Mouse (Mus musculus) 3134 (cell line): Measurements from ENCODE around the gene Cd3g.
"Not testable (repeated sequence)": the region's sequence is repeated elsewhere in the genome, so short reads cannot be mapped to it uniquely, and the experiment has no call there.

Experiments used
- DNase-seq: peaks from one replicate; pipeline ENCODE4 v3.0.0-alpha.2; 2011; ENCODE audit warnings: low spot score; ENCODE audit not compliant: insufficient read length; ENCODE audit errors: extremely low read depth

Cd3g gene

DNA sequence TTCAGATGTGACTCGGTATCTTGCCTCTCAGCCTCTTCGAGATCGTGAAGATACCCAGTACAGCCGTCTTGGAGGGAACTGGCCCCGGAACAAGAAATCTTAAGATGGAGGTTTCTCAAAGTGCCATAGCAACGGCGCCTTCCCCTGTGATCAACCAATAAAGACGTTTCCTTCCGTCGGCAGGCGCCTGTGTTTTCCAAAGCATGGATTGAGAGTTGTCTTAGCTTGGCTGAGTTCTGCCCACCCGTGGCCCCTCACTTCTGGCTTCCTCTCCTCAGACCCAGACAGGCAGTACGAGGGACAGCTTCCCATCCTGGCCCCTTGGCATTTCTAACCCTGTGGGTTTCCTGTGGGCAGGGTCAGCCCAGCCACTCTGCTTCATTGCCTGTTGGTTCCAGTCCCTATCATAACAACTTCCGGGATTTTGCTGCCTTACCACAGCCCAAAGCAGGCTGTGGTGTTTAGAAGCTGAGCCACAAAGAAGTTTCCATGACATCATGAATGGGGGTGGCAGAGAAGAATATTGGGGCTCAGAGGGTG, 6.1 kb upstream of the Cd3g start:
- DNase-seq: peak; percentile 32

DNA sequence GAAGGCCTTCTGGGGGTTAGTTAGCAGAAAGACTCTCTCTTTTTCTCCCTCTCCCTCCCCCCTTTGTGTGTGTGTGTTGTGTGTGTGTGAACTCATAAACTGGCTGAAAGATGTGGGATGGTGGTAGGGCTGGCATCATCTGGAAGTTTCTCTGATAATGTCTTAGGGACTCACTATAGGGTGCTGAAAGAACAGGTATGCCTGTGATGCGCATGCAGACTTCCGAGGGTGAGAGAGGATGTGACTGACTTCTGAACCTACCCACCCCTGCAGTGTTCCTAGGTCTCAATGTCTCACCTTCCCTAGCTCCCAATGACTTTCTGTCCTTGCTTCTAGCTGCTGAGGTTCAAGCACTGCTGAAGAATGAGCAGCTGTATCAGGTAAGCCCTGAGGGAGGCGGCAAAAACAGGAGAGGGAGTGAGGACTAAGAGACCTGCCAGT, 5.5 kb upstream of the Cd3g start:
- DNase-seq: no peak

DNA sequence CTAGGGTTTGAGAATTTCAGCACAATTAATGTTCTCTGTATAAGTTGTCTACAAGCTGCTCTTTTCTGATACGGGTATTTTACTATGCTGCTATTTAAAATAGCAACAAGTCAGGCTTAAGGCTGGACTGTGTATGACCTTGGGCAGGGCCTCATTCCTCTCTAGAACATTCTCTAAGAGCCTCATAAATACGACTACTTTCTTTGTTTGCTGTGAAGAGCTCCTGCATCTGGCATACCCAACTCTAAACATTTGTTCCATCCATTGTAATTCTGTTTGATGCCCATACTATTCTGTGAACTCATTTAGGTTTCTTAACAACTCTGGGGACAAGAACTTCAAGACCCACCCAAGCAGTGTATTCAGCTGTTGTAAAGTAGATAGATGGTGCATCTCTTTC, 2.8 kb upstream of the Cd3g start:
- DNase-seq: no peak

DNA sequence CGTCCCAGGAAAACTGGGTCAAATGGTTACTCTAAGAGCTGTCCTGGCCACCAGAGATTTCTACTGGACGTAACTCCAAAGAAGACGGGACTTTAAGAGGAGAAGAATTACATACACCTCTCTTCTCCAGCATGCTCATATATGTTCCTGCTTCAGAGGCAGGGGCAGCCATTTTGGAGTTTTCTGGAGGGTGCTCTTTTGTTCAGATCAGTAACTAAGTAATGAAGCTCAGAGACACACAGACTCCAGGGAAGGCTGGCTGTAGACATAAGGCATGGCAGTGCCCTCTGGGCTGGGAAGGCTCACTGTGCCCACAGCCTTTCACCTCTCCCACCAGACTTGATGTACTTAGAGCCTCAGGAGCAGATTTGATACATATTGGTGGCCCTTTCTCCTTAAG, 2.3 kb upstream of the Cd3g start:
- no peak for DNase-seq

DNA sequence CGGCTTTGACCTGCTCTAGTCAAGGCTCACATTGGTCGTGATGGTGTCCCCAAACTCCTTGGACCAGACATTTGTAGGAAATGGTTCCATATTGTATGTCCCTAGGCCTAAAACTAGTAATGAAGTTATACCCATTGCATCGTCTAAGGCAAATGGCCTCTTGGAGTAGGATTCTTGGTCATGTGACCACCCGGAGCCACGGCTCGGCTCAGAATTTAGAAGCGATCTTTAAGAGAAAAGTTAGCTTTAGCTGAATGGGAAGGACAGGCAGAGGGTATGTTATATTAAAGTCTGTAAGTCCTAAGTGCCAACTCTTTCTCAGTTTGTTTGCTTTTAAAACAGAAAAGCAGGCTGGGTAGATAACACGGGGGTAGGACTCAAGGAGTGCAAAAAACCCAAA, 1.9 kb upstream of the Cd3g start:
- DNase-seq: no peak

DNA sequence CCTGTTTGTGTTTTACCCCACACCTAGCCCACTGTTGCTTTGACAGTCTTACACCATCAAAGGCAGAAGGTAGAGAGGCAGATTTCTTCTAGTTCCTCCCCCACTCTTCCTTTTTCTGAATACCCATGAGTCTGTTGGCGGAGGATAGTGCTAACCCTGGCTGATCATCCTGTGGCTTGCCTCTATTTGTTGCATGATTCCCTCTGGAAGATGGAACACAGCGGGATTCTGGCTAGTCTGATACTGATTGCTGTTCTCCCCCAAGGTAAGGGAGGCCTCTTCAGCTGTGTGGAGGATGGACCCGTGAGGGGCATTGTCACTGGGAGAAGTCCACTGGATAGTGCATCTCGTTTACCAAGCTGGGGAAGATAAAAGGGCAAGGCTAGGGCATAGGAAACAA, 1.4 kb upstream of the Cd3g start, which contains the start of gene Cd3d:
Gene Cd3d (plus strand): TSS at position 111 of the 400 bp plus-strand sequence.
- no peak for DNase-seq

DNA sequence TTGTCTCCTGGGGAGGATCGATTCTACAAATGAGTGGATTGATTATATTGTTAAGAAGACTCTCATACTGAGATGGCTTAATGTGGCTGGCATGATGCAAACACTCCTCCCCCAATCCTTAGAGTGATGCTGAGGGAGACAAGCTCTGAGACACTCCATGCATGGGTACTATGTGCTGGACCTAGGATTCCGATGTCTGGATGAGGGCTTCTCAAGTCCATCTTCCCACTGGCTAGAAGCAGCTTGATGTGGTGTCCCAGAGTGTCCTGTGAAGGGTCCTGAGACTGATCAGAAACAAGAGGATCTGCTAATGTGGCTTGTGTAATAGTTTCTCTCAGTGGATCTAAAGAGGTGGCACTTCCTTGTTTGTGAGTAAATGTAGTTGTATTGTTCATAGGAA, 873 bp upstream of the Cd3g start:
- DNase-seq: no peak

DNA sequence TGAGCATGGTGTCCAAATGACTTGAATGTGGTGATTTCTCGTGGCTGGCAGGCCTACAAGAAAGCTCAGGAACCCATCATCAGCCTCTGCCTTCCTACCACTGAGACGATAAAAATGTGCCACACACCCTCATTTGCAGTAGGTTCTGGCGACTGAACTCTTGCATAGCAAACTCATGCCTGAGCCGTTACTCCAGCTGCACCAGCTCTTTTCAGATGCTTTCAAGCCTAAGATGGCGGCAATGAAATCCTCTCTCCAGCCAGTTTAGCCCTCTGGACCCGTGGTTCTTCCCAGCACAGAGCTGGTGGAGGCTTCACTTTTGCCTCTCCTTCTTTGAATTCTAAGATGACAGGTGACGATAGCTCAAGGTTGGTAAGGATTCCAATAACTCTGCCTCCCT, 425 bp downstream of the Cd3g start:
- DNase-seq: no peak

DNA sequence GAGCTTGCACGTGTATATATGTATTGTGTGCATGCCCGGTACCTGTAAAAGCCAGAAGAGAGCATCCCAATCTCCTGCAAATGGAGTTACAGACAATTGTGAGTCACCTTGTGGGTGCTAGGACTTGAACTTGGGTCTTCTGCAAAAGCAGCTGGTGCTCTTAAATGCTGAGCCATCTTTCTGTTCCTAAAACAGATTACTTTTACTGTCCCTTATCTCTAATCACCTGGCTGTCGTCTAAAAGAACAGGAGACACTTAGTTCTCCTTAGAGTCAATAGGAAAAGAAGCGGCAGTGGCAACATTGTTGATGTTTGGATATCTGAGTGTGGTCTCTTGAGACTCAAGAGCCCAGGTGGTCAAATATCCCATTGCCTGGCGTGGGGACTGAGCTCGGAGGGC, 2.4 kb downstream of the Cd3g start:
- no peak for DNase-seq

DNA sequence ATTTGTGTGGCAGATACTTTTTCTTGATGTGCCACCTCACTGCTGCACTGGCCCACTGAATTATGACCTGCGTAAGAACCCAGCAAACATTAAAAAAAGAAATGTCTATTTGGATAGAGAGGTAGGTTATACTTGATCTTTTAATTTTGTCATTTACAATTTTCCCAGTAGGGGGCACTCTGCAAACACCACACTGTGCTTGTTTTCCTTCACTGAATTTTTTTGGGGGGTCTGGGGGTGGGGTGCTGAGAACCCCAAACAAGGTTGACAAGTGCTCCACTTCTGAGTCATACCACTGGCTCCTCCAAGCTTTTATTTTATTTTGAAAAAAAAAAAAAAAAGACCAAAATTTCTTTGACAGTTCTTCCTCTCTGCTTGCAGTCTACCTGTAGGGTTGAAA, 10.8 kb downstream of the Cd3g start:
- no peak for DNase-seq

DNA sequence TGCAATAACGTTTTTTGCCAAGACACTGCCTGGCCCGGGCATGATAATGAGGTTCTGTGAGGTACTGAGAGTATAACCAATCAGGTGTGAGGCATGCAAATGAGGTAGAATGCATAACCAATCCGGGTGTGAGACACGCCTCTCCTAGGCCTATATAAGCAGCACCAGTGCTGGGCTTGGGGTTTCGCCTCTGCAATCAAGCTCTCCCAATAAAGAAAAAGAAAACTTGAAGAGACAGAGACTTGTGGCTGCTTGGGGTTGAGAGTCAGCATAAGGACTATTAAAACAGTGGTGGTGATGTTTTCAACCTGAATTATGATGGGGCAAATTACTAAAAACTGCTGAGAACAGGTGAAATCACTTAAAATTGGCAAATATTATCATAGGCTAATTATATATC, 12.5 kb downstream of the Cd3g start:
- not testable (repeated sequence) for DNase-seq

DNA sequence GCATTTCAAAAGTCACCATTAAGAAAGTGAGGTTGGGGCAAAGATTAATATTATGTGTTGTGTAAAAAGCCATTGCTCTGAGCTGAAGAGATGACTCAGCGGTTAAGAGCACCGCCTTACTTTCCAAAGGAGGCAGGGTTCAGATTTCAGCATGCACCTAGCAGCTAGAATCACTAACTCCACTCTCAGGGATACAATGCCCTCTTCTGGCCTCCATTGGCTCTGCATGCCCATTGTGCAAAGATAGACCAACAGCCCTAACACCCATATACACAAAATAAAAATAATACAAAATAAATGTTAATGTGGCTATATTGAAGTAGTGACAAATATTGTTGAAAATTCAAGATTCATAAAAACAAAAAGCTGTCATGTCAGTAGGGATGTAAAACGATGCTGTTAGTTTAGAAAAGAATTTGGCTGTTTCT, 13.4 kb downstream of the Cd3g start:
- peak; percentile 52 for DNase-seq

DNA sequence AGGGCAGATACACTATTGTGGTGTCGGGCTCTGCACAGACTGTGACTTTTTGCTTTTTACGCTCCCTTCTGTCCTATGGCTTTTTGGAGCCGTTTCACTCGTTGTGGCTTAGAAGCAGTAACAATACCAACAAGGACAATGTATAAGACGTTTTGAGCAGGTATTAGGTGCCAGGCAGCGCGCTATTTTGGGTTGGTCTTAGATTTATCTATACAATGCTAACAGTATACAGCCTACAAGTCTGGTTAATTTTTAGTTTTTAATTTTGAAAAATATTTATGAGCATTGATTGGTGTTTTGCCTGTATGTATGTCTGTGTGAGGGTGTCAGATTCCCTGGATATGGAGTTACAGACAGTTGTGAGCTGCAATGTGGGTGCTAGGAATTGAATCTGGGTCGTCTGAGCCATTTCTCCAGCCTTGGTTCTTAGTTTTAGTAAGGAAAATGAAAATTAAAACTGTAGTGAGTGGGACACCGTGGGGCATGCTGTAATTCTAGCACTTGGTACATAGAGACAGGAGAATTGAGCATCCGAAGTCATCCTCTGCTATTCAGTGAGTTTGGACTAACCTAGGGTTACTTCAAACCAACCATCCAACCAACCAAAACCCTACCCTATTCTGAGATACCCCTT, 14.3 kb downstream of the Cd3g start:
- no peak for DNase-seq

DNA sequence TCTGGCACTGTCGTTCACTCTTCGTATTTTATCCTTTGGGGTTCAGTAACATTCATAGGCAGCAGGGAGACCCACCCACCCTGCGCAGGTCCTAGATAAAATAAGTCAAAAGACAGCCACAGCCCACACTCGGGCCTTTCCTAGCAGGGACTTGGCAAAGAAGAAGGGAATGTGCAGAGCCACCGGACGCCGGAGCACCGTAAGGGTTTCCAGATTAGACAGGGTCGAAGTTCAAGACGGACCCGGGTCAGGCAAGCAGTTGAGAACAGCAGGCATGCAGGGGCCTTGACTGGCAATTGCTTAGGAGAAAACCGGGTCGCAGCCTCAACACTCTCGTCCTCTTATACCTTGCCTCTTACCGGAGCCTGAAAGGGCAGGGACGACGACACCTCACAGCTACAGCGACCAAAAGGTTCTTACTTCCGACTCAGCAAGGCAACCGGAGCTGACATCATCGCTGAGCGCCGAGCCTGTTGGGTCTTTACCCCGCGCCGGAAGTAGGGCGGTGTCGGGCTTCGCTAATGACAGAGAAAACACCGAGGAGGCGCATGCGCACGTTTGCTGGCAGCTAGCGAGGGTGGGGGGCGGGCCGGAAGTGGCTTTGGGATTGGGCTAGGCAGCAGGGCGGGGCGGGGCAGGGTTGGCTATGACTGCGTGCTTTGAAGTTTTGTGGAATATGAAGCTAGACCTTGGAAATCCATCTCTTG, 15.0 kb downstream of the Cd3g start, which contains the start of gene Ube4a:
Gene Ube4a (minus strand): TSS at position 475 of the 707 bp plus-strand sequence.
- peak; percentile 99 for DNase-seq

DNA sequence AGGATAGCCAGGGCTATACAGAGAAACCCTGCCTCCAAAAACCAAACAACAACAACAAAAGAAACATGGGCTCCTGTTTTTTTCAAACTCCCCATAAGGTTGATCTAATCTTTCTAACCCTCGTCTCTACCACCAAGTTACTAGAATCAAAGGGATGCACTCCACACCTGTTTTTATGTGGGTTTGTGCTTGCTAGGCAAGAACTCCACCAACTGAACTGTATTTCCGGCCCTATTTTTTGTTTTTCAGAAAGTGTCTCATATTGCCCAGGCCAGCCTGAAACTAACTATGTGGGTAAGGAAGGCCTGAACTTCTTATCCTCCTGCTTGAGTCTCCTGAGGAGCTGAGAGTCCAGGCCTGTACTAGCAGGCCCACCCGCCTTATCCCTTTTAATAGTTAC, 25.8 kb downstream of the Cd3g start:
- DNase-seq: no peak

DNA sequence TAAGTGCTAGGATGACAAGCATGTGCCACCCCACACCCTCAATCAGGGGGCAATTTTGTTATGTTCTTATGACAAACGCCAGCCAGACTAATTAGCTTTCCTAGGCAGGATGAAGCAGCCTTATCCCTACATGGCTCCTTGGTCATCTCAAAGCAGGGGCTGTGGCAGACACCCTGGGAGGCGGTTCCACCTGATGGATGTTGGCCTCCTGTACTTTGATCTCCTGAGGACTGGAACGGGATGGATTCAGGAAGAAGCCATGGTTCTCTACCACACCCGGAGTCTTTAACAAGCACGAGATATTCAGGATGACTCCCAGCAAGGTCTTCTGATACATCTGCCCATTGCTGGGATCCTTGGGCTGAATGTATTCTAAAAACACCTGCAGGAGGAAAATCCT, 32.4 kb downstream of the Cd3g start:
- DNase-seq: no peak

DNA sequence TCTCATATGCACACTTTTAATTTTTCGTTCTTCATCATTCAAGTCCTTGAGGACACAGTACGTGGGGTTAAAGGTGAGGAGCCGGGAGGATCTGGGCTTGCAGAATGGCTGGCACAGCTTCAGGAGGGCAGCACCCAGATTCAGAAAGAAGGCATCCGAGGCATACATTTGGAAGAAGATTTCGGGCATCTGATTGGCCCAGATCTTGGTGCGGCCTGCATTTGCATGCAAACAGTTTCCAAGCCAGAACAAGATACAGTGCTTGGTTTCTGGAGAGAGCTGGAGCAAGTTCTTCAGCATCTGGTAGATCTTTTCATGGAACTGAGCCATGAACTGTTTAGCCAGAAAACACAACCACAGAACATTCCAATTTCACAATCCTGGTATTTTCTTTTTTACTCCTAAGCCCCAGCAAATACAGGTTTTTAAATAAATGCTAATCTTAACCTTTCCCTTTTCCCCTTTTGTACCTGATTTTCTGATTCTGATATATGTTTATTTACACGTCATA, 34.0 kb downstream of the Cd3g start:
- peak; percentile 32 for DNase-seq

DNA sequence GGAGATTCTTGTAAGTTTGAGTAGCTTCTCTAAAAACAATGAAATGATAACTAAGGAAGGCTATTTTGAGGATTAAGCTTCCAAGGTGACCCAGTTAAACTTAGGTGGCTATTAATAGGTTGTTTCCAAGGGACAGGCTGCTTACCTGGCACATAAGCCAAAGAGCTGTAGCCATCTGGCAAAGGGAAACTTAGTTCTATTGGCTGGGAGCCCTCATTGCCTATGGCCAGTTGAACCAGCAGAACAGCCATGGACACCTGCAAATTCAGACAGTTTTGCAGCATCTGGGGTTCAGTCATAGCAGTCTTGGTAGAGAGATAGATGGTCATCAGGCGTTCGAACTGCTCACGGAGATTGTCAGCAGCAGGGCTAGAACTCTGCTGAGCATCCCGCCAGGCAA, 37.8 kb downstream of the Cd3g start:
- DNase-seq: no peak

DNA sequence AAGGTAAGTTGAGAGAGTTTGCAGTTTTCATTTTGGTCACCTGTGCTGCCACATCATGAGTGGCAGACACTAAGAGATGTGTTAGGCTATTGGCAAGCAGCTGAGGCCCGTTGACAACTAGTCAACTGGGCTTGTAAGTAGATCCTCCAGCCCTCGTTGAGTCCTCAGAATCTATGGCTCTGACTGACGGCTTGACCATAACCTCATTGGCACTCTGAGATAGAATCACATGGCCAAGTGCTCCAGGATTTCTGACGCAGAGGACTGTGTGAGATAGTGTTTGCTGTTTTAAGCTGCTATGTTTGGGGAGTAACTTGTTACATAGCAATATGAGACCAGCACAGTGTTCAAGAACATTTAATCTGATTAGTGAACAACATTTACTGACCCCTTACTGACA, 38.5 kb downstream of the Cd3g start:
- DNase-seq: no peak

DNA sequence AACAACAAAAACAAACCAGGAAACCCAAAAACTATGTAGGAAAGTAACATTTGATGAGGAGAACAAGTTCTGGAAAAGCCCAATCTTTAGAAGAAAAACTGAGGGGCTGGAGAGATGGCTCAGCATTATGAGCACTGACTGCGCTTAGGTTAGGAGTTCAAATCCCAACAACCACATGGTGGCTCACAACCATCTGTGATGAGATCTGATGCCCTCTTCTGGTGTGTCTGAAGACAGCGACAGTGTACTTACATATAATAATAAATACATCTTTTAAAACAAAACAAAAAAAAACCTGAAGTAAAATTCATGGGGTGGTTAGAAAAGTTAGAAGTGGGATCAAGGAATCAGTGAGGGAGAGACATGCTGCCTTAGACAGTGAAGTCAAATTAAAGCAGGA, 58.7 kb downstream of the Cd3g start:
- DNase-seq: no peak

DNA sequence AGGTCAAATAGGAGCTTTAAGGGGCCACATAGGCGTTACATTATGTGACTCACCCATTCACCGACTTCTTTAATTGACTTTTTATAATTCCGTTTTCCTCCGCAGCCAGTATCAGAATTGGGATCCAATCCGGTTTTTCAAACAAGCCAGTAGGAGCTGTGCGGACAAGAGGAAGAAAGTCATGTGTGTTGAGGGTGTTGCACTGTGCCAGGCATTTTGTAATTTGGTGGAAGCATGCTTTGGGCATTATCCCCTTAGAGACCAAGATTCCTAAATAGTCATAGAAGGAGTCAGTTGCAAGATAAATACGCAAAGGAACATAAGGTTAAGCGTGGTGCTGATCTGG, 59.1 kb downstream of the Cd3g start:
- DNase-seq: no peak
